Mouse (Mus musculus): Measurements from ENCODE around the gene Olfr1240. TPM values are rescaled to one million over a fixed set of nuclear protein-coding genes. Genes with fewer than 3 reads are reported as not detected.

Olfr1240 gene
- not detected for total RNA-seq (2021)
- long read RNA-seq, experiment 1: 0 reads
- long read RNA-seq, experiment 2: 0 reads

DNA sequence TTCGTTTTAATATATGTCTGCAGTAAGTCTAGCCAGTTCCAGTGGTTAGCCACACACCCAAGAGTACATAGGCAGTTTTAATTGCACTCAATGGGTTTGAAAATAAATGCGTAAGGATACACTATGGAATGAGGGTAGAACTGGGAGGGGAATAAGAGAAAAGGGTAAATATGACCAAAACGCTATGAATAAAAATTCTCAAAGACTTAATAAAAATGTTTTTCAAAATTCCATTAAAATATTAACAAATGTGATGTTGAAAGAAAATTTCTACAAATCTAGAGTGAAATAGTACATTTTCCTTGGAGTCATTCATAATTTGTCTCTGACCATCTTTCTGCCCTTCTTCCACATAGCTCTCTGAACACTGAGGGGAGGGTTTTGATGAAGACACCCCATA, at the start of gene Olfr1240:
TSS of gene Olfr1240 (minus strand) at position 101 of the 400 bp plus-strand sequence.
- DNase-seq: no peak
- intact Hi-C loops (cut with DNase I; ENCODE audit: low total_unique reads): no loop called here

DNA sequence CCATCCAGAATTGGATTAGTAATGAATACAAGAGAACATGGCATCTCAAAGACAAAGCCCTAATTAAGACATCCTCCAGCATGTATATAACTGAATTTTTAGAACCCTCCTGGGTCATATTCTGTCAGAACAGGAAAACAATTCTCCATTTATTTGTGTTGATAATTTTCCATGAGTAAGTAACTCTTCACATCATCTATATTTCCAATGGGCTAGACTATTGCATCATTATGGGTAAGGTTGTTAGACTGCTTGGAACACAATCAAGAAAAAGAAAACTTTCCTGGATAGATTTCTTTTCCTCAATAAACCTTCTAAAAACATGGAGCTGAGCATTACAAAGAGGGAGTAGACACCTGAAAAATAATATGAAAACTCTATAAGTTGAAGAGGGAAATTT, 44.2 kb upstream of the Olfr1240 start, which contains the start of gene Olfr1241:
TSS of gene Olfr1241 (minus strand) at position 101 of the 400 bp plus-strand sequence.
- DNase-seq: no peak
- intact Hi-C loops (cut with DNase I; ENCODE audit: low total_unique reads): no loop called here

DNA sequence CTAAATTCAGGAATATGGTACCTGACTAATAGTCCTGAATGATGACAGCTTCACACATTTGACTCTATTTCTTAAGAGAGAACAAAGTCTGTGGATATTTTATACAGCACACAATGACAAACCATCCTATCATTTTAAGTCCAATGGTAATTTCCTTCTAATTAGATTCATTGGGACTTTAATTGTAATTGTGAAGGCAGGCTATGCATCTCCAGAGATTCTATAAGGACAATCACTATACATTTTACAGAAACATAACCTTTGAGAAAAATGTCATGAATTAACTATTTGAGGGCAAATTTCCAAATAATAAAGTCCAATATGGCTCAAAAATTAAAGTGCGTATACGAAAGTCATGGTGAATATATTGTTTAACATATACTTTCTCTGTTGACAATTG, 22.5 kb downstream of the Olfr1240 start, which contains the start of gene Olfr1239:
TSS of gene Olfr1239 (minus strand) at position 101 of the 400 bp plus-strand sequence.
- no peak for DNase-seq
- intact Hi-C loops (cut with DNase I; ENCODE audit: low total_unique reads): no loop called here

DNA sequence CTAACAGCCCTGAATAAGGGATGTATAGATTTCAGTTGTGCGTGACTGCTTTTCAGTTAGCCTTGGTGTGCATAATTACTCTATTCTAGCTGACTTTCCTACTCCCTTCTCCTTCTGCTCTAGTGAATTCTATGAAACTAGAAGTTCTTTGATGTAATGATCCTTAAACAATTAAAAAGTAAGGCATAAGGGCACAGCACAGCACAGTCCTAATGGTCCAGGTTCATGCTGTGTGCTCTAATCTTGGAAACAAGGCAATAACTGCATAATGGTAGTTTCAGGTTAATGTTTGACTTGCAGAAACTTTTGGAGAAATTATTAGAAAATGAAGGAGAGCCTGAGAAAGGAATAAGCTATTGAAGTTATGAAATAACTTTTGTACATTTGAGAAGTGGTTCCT, 28.2 kb downstream of the Olfr1240 start:
- no peak for DNase-seq
- intact Hi-C loops (cut with DNase I; ENCODE audit: low total_unique reads): no loop called here

DNA sequence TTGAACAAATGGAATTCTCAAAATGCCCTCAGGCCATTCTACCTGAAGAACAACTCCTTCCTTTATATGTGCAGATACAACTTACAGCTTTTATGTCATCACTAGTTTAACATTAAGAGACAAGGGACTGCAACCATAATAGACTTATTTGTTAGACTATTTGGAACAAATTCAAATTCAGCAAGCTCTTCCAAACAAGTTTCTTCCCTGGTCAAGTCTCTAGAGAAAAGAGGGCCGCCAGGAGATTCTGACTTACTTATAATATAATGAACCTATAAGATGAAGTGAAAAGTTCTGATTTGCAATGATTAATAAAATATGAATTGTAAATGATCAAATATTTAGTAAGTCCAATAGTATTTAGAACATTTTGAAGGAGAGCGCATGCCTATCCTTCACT, 33.2 kb downstream of the Olfr1240 start, which contains the start of gene Olfr1238:
TSS of gene Olfr1238 (minus strand) at position 101 of the 400 bp plus-strand sequence.
- intact Hi-C loops (cut with DNase I; ENCODE audit: low total_unique reads): no loop called here
- no peak for DNase-seq

DNA sequence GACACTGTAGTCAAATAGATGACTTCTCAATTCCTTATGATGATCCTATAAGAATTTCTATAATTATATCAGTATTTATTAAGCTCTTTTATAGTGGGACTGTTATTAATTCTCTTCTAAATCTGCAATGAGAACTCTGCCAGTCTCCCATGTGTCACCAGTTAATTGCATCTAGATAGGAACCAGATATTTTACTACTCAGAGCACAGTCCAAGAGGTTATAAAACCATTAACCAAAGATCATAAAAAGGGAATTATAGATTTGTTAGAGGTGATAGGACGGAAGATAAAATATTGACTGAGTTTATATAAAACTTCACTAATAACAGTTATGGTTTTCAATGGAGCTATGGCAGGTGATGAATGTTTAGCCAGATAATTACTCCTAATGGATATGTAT, 41.9 kb downstream of the Olfr1240 start:
- intact Hi-C loops (cut with DNase I; ENCODE audit: low total_unique reads): no loop called here
- DNase-seq: no peak

Other genes with a start within 250 kb of the Olfr1240 start
- gene Olfr1226, start 243.0 kb downstream of the Olfr1240 start, total RNA-seq (2021): not detected
- not detected for gene Olfr1228, start 188.9 kb downstream of the Olfr1240 start, total RNA-seq (2021)
- not detected for gene Olfr1229, start 155.0 kb downstream of the Olfr1240 start, total RNA-seq (2021)
- gene Olfr1230, start 145.7 kb downstream of the Olfr1240 start, total RNA-seq (2021): not detected
- not detected for gene Olfr1231, start 135.9 kb downstream of the Olfr1240 start, total RNA-seq (2021)
- not detected for gene Olfr1232, start 113.3 kb downstream of the Olfr1240 start, total RNA-seq (2021)
- gene Olfr1233, start 100.6 kb downstream of the Olfr1240 start, total RNA-seq (2021): not detected
- not detected for gene Olfr1234, start 78.1 kb downstream of the Olfr1240 start, total RNA-seq (2021)
- gene Olfr1238, start 33.3 kb downstream of the Olfr1240 start, total RNA-seq (2021): not detected
- gene Olfr1239, start 22.6 kb downstream of the Olfr1240 start, total RNA-seq (2021): not detected
- gene Olfr1241, start 44.1 kb upstream of the Olfr1240 start, total RNA-seq (2021): not detected
- not detected for gene Olfr1242, start 55.3 kb upstream of the Olfr1240 start, total RNA-seq (2021)
- not detected for gene Olfr1243, start 88.5 kb upstream of the Olfr1240 start, total RNA-seq (2021)
- gene Olfr1245, start 135.4 kb upstream of the Olfr1240 start, total RNA-seq (2021): not detected
- gene Olfr1246, start 150.2 kb upstream of the Olfr1240 start, total RNA-seq (2021): not detected
- not detected for gene Olfr1247, start 171.1 kb upstream of the Olfr1240 start, total RNA-seq (2021)
- not detected for gene Olfr1248, start 175.2 kb upstream of the Olfr1240 start, total RNA-seq (2021)
- not detected for gene Olfr1249, start 192.0 kb upstream of the Olfr1240 start, total RNA-seq (2021)
- gene Olfr1250, start 218.5 kb upstream of the Olfr1240 start, total RNA-seq (2021): not detected
- gene Olfr1251, start 228.9 kb upstream of the Olfr1240 start, total RNA-seq (2021): not detected

All from gastrocnemius, postnatal 14 days (tissue).